Mouse (Mus musculus): Measurements from ENCODE around the gene Pik3c2b. TPM values are rescaled to one million over a fixed set of nuclear protein-coding genes. Genes with fewer than 3 reads are reported as not detected.

The Pik3c2b gene
- polyA plus RNA-seq, 1 experiment = 1.8 TPM

- Histone ChIP-seq H3K27me3 (ENCODE audit: control insufficient read depth, insufficient read depth, insufficient read length) (peaks cover 18% of the 10 kb centered on the region), H3K4me3 (no peak overlapping the region), H3K4me2 (ENCODE audit: low read depth) (no peak overlapping the region), H3ac (ENCODE audit: control insufficient read depth, insufficient read length) (no peak overlapping the region), H3K36me3 (ENCODE audit: control insufficient read depth, insufficient read depth) (no peaks in the 10 kb centered on the region), H3K79me2 (ENCODE audit: control insufficient read depth, insufficient read depth) (no peaks in the 10 kb centered on the region)
- TF ChIP-seq MYOD1 (IDR thresholded peaks at IDR 0.05; ENCODE audit: control insufficient read depth in 1 of 3, insufficient read length in 2 of 3, low read depth in 2 of 3) (no peak), CEBPB (IDR thresholded peaks at IDR 0.05; ENCODE audit: insufficient read depth, poor library complexity, severe bottlenecking) (no peak), POLR2AphosphoS2 (IDR thresholded peaks at IDR 0.05; ENCODE audit: insufficient read length, low read depth) (no peak), TCF12 (IDR thresholded peaks at IDR 0.05; ENCODE audit: insufficient read depth, poor library complexity, severe bottlenecking) (no peak), E2F4 (IDR thresholded peaks at IDR 0.05; ENCODE audit: insufficient read depth) (no peak), MYOG (IDR thresholded peaks at IDR 0.05; ENCODE audit: control insufficient read depth in 1 of 3, insufficient read depth in 1 of 3, insufficient read length in 2 of 3, low read depth in 2 of 3) (no peak)
These were observed 41.3 kb downstream of the Pik3c2b start for GRCm38 (mm10) chr1:133086804-133087203.

DNA sequence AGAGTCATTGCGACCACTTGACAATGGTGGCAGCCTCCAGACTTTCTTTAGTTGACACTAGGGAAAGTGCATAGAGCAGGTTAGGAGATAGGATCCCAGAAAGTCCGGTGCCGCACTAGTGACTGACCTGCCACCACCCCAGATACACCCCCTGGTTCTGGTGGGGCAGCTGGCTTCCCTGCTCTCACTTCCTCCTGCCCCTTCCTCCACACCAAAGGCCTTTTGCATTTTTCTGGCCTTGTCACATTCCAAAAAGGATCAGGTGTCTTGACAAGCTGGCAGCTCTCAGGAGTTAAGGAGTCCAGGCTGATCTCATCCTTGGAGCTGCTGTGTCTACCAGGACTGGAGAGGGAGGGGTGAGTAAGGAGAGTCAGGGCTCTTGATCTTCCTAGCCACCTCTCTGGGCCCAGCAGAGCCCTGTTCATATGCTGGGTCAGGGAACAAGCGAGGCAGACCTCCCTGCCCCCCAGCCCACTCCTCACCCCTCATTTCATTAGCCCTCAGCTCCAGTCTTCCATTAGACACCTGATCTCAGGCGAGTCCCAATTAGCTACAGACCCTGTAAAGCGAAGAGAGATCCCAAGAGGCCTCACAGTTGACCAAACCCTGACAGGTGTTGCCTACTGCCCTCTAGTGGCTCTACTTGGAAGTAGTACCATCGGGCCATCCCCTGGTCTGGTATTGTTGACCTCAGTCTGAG lies 41.9 kb downstream of the Pik3c2b start:
- Histone ChIP-seq H3K4me2 (ENCODE audit: low read depth) (no peak overlapping the region), H3K36me3 (ENCODE audit: control insufficient read depth, insufficient read depth) (no peaks in the 10 kb centered on the region), H3K27me3 (ENCODE audit: control insufficient read depth, insufficient read depth, insufficient read length) (peaks cover 19% of the 10 kb centered on the region), H3K79me2 (ENCODE audit: control insufficient read depth, insufficient read depth) (no peaks in the 10 kb centered on the region), H3K4me3 (no peak overlapping the region), H3ac (ENCODE audit: control insufficient read depth, insufficient read length) (no peak overlapping the region)
- no peak for TF ChIP-seq CEBPB (IDR thresholded peaks at IDR 0.05; ENCODE audit: insufficient read depth, poor library complexity, severe bottlenecking)
- TF ChIP-seq MYOD1 (IDR thresholded peaks at IDR 0.05; ENCODE audit: control insufficient read depth in 1 of 3, insufficient read length in 2 of 3, low read depth in 2 of 3) = peak in 2 of 3 experiments; percentile 41 to 59

GRCm38 (mm10) chr1:133088196-133088595 lies 42.7 kb downstream of the Pik3c2b start:
- Histone ChIP-seq H3ac (ENCODE audit: control insufficient read depth, insufficient read length) (no peak overlapping the region), H3K27me3 (ENCODE audit: control insufficient read depth, insufficient read depth, insufficient read length) (peaks cover 19% of the 10 kb centered on the region), H3K4me3 (no peak overlapping the region), H3K36me3 (ENCODE audit: control insufficient read depth, insufficient read depth) (no peaks in the 10 kb centered on the region), H3K79me2 (ENCODE audit: control insufficient read depth, insufficient read depth) (no peaks in the 10 kb centered on the region), H3K4me2 (ENCODE audit: low read depth) (no peak overlapping the region)
- TF ChIP-seq TCF12 (IDR thresholded peaks at IDR 0.05; ENCODE audit: insufficient read depth, poor library complexity, severe bottlenecking) (no peak), POLR2AphosphoS2 (IDR thresholded peaks at IDR 0.05; ENCODE audit: insufficient read length, low read depth) (no peak), E2F4 (IDR thresholded peaks at IDR 0.05; ENCODE audit: insufficient read depth) (no peak), POLR2A (IDR thresholded peaks at IDR 0.05; ENCODE audit: insufficient read length, low read depth) (no peak), CEBPB (IDR thresholded peaks at IDR 0.05; ENCODE audit: insufficient read depth, poor library complexity, severe bottlenecking) (no peak)

DNA sequence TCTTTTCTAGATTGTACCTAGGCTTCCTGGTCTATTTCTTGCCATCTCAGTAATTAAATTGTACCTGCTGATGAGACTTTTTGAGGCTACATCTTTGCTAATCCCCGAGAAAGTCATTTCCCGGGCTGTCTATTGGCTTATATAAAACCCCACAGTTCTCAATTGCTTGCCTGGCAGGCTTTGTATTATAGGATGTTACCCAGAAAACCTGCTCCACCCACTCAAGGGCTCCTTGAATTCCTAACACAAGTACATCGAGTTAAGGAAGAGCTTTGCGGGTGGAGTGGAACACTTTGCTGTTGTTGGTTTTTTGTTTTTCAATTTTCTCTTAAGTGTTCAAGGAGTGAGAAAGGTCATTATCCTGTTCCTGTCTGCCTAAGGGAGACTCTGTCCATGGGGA lies 43.9 kb downstream of the Pik3c2b start:
- H3K36me3 ChIP-seq (ENCODE audit: control insufficient read depth, insufficient read depth) = no peaks in the 10 kb centered on the region
- TF ChIP-seq MYOG (IDR thresholded peaks at IDR 0.05; ENCODE audit: control insufficient read depth in 1 of 3, insufficient read depth in 1 of 3, insufficient read length in 2 of 3, low read depth in 2 of 3) (no peak), MYOD1 (IDR thresholded peaks at IDR 0.05; ENCODE audit: control insufficient read depth in 1 of 3, insufficient read length in 2 of 3, low read depth in 2 of 3) (no peak), SRF (IDR thresholded peaks at IDR 0.05; ENCODE audit: control insufficient read depth, insufficient read length, low read depth) (no peak), TCF3 (IDR thresholded peaks at IDR 0.05; ENCODE audit: insufficient read length, low read depth) (no peak), TCF12 (IDR thresholded peaks at IDR 0.05; ENCODE audit: insufficient read depth, poor library complexity, severe bottlenecking) (no peak), USF1 (IDR thresholded peaks at IDR 0.05; ENCODE audit: low read depth) (no peak), MAX (IDR thresholded peaks at IDR 0.05; ENCODE audit: low read depth) (no peak), POLR2A (IDR thresholded peaks at IDR 0.05; ENCODE audit: insufficient read length, low read depth) (no peak), E2F4 (IDR thresholded peaks at IDR 0.05; ENCODE audit: insufficient read depth) (no peak), REST (IDR thresholded peaks at IDR 0.05; ENCODE audit: insufficient read depth, insufficient read length) (no peak), POLR2AphosphoS2 (IDR thresholded peaks at IDR 0.05; ENCODE audit: insufficient read length, low read depth) (no peak), CEBPB (IDR thresholded peaks at IDR 0.05; ENCODE audit: insufficient read depth, poor library complexity, severe bottlenecking) (no peak)
- H3K27me3 ChIP-seq (ENCODE audit: control insufficient read depth, insufficient read depth, insufficient read length) = peaks cover 19% of the 10 kb centered on the region
- no peak overlapping the region for H3ac ChIP-seq (ENCODE audit: control insufficient read depth, insufficient read length)
- H3K4me3 ChIP-seq = no peak overlapping the region
- no peaks in the 10 kb centered on the region for H3K79me2 ChIP-seq (ENCODE audit: control insufficient read depth, insufficient read depth)
- no peak overlapping the region for H3K4me2 ChIP-seq (ENCODE audit: low read depth)

DNA sequence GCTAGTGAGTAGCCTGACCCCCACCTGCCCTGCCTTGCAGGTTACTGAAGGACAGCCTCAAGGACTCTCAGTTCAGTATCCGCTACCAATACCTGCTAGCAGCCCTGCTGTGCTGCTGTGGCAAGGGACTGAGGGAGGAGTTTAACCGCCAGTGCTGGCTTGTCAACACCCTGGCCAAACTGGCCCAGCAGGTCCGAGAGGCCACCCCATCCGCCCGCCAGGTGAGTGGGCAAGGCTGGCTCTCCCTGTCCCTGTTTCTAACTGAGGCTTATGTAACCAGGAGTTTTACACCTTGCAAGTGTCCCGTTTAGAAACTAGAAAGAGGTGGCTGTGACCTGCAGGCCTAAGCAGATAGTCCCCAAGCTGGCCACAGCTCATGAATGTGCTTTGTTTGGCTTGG lies 45.2 kb downstream of the Pik3c2b start:
- Histone ChIP-seq H3K27me3 (ENCODE audit: control insufficient read depth, insufficient read depth, insufficient read length) (peaks cover 19% of the 10 kb centered on the region), H3K4me3 (no peak overlapping the region), H3K4me2 (ENCODE audit: low read depth) (no peak overlapping the region), H3K79me2 (ENCODE audit: control insufficient read depth, insufficient read depth) (no peaks in the 10 kb centered on the region), H3ac (ENCODE audit: control insufficient read depth, insufficient read length) (no peak overlapping the region), H3K36me3 (ENCODE audit: control insufficient read depth, insufficient read depth) (no peaks in the 10 kb centered on the region)
- TF ChIP-seq MYOD1 (IDR thresholded peaks at IDR 0.05; ENCODE audit: control insufficient read depth in 1 of 3, insufficient read length in 2 of 3, low read depth in 2 of 3) (no peak), E2F4 (IDR thresholded peaks at IDR 0.05; ENCODE audit: insufficient read depth) (no peak), MAX (IDR thresholded peaks at IDR 0.05; ENCODE audit: low read depth) (no peak), MYOG (IDR thresholded peaks at IDR 0.05; ENCODE audit: control insufficient read depth in 1 of 3, insufficient read depth in 1 of 3, insufficient read length in 2 of 3, low read depth in 2 of 3) (no peak), POLR2AphosphoS2 (IDR thresholded peaks at IDR 0.05; ENCODE audit: insufficient read length, low read depth) (no peak), CEBPB (IDR thresholded peaks at IDR 0.05; ENCODE audit: insufficient read depth, poor library complexity, severe bottlenecking) (no peak), TCF3 (IDR thresholded peaks at IDR 0.05; ENCODE audit: insufficient read length, low read depth) (no peak), REST (IDR thresholded peaks at IDR 0.05; ENCODE audit: insufficient read depth, insufficient read length) (no peak)

Measured in myocyte (in vitro differentiated cells).